Mouse (Mus musculus): ENCODE measurements around the gene Gmps. TPM values are rescaled to one million over a fixed set of nuclear protein-coding genes. Genes with fewer than 3 reads are reported as not detected.

Gene Gmps
- total RNA-seq (2023): 20.0 TPM

DNA sequence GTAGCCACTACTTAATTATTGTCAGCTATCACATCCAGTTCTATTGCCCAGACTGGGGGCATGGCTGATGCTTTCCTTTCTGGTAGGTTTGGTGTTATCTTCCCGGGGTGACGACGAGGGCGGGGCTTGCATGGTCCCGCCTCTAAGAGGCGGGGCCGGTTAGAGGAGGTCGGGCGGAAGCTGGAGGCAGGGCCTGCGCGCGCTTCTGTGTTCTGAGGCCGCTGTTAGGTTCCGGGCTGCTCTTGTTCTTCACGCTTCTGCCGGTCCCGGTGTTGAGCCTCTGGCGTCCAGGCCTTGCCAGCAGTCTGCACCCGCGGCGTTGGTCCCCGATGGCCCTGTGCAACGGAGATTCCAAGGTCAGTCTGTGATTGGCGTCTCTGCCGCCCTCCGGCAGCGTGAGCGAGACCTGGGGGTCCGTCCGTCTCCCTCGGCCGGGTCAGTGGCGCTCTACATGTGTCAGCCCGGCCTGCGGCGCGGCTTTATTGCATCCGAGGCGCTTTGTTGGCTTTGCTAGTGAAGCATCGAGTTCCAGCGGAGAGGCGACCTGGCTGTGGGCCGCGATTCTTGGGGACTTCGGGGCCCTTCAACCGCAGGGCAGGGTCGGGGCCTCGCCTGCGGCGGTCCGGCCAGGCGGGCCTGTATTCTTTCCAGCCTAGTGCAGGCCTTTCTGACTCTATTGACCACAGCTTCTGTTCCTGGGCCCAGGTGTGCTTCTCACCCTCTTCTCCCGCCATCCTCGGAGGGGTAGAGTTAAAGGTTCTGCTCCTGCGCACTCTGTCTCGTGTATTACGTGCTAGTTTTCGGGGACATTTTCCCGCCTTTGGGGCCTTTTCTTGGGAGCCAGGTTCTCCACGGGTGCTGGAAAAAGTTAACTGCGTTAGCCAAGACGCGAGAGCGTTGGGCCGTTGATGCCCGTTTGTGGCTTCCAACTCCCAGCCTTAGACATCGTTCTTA, at the start of gene Gmps:
Gene Gmps (plus strand): TSS at position 152 of the 954 bp plus-strand sequence.

DNA sequence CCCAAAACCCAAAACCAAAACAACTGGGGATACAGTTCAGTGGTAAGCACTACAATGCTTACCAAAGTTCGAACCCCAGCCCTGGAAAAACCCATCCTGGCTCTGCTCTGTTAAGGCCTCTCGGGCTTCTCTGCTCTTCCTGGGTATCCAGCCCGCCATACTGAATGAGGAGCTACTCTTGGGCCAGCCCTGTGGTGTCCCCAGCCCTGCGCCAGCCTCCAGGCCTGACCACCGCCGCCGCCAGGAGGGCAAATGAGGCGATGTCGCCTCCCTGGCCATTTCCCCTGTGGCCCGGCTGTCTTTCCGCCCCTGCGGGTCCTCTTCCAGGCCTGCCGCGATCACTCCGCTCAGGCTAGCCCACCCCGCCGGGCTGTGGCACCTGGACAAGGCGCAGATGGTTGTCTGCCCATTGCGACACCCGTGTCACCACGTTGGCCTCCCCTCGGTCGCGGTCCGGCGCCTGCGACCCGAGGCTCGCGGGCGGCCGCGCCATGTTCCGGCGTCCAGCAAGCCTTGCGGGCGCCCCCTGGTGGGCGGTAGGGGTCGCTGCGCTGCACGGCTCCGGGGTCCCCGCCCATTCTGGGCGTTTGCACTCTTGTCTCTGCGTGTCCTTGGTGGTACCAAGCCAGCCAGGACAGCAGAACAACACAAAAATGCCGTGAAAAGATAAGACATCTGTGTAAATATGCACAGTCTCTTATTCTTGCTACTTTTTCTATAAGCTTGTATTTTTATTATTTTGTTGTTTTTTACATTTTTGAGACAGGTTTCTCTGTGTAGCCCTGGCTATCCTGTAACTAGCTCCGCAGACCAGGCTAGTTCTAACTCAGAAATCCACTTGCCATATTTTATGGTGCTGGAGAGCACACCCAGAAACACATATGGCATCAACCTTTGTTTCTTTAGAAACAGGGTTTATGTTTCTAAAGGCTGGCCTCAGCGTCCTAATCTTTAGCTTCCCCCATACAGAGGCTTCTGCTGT, 46.7 kb upstream of the Gmps start, which contains the start of gene E130311K13Rik:
Gene E130311K13Rik (minus strand): TSS at position 595 of the 982 bp plus-strand sequence.

GRCm38 (mm10) chr3:63964100-63964921, 11.6 kb upstream of the Gmps start, which contains the start of gene Slc33a1:
Slc33a1 (minus strand) TSS chr3:63964768.

Other genes starting within 250 kb of the Gmps start
- gene Plch1, start 76.6 kb upstream of the Gmps start, total RNA-seq (2023): 2.5 TPM
- 4.7 TPM for gene E130311K13Rik, start 46.6 kb upstream of the Gmps start, total RNA-seq (2023)
- 11.0 TPM for gene Slc33a1, start 11.3 kb upstream of the Gmps start, total RNA-seq (2023)
- gene Vmn2r1, start 105.4 kb downstream of the Gmps start, total RNA-seq (2023): not detected
- gene Vmn2r2, start 165.8 kb downstream of the Gmps start, total RNA-seq (2023): not detected

Measured in CD4-positive naive resting alpha-beta T cell, adult 76 days (primary cell).